Mouse (Mus musculus): ENCODE measurements at regions not wholly inside any gene's neighbourhood (a gene's known extent, or its start where the extent isn't known, plus 50 kb on each side); places are given as distances from the start of the nearest gene placed in this dataset.
A peak's percentile ranks its signal among the peaks of the same experiment; 100 is the strongest.
"Not testable (repeated sequence)": the region's sequence is repeated elsewhere in the genome, so short reads cannot be mapped to it uniquely, and the experiment has no call there.

GRCm38 (mm10) chr12:97218445-97218844 is 1040.8 kb downstream of the Galc start:
- DNase-seq (ENCODE audit: low read depth, low spot score) = no peak

DNA sequence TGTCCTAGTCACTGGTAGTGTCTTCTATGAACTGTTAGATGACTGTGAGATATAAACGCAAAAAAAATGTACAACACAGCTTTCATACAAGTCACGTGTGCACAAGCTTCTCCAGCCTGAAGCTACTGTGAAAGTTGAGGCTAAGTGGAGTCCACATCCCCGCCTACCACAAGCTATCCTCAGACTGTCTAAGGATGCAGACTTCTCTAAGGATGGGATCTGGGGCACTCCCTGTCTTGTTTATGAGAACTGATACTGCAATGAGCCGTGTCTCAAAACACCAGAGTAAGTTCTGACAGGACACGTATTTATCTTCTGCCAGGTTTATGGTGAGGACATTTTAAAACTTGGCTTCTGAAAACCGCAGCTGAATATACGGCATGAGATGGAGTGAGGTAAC is 1041.7 kb downstream of the Galc start:
- no peak for DNase-seq (ENCODE audit: low read depth, low spot score)

DNA sequence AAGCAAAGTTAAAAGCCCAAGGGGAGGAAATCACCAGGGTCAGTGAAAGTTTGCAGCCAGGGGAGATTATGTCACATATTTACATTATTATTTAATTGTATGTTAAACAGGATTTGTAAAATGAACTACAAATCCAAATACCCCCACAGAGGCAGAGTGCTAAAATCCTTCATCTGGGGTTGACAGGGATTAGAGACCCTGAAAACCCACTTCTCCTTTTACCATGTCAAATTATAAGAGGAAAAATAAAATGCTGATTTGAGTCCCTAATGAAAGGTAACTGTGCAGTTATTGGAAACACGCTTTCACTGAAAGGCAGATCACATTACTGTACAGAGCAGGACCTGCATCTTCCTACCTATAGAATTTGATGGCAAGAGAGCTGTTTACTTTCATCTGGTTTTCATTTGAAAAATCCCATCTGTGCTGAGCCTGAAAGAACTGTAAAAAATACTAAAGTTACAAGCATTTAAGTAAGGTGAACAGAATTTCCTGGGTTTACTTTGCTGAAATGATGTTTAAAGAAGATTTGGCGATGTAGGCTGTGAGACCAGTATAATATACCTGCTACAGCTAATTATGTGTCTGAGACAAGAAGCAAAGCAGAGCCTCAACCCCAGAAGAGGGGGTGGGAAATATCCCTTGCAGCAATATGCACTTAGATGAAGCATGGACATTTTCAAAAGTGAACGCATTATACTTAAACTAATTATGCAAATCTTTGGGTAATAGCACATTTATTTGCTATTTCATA is 1055.4 kb downstream of the Galc start:
- no peak for DNase-seq (ENCODE audit: low read depth, low spot score)

DNA sequence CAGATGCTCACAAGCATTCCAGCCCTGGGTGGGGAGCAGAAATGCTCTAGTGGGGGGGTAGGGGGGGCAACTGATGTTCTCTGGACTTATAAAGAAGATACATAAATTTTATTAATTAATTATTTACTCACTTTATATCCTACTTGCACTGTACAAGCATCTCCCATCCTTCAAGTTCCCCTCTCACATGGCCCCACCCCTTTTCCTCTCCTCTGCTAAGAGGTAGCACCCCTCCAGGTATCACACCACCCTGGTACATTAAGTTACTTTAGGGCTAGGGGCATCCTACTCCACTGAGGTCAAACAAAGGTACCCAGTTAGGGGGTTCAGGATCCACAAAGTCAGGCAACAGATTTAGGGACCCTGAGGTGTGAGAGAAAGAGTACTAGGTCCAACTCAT is 1097.4 kb downstream of the Galc start:
- DNase-seq (ENCODE audit: low read depth, low spot score) = no peak

DNA sequence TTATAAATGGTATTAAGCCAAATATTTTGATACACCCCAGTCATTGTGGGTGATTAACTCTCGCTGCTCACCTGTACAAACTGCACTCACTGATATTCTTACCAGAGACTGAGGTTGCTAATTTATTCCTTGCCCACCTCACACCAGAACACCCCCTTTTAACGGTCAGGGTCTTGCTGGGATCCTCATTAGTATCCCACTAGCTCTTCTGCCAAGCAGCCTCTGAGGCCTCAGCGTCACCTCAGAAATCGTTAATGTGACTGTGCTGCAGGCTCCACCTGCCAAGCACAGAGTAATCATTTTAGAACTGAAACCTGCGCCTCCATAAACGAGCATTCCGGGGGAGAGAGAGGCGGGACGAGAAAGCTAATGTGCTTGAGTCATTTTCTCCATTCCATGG is 1097.8 kb downstream of the Galc start:
- no peak for DNase-seq (ENCODE audit: low read depth, low spot score)

GRCm38 (mm10) chr12:97158332-97158731 is 1100.9 kb downstream of the Galc start:
- DNase-seq (ENCODE audit: low read depth, low spot score) = no peak

DNA sequence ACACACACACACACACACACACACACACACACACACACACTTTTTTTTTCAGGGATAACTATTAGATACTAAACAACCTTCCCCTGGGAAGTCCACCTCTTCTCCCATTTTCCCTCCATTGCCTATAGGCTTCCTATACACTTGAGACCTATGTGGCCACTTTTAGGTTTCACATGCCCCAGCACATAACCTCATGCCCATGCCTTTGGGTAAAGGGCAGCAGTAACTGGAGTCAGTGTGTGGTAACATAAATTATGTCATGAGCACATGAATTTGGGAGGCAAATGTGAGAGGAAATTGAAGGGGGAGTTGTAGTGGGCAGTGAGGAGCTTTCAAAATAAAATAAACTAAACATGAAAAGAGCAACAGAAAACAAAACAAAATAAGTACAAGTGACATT is 1101.5 kb downstream of the Galc start:
- DNase-seq (ENCODE audit: low read depth, low spot score) = no peak

DNA sequence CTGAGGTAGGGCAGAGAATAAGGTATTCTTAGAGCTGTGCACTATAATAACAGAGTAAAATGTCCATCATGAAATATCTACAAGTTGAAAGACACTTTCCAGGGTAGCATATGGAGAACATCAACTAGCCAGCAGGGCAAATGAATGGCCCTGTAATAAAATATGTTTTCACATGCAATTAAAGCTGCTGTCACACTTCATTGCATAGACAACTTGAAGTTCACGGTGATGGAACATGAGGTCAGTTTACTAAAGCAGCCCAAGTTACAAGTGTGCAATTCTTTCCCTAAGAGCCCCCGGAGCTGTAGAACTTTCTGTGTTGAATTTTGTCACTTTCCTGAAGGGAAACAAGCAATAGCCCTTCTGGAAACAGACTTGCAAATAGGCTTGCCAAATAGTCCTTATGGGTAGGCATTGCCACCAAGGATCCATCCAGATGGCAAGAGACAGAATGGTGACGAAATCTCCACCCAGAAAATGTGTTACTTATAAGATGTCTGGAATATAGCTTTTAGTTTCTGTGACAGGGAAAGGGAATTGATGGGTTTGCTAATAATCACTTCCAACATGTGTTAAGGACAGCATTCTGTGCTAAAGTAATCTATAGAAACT is 1102.7 kb downstream of the Galc start:
- no peak for DNase-seq (ENCODE audit: low read depth, low spot score)

DNA sequence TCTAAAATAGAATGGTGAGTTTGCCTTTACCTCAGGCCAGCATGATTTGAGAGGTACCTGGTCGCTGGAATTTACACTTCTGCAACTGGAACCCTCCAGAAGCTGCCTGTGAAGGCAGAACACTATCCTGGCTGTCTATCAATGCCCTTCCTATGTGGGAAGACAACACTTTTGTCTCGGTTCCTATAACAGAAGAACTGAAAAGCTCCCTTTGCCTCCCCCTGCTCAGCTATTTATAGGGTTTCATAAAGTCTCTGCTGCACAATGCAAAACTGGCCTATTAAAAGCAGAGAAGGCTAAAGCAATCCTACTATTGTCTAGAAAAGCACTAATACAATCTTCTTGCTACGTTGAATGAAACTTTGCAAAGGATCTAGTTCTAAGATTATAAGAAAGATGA is 1116.5 kb downstream of the Galc start:
- DNase-seq (ENCODE audit: low read depth, low spot score) = no peak

- DNase-seq (ENCODE audit: low read depth, low spot score) = no peak
Measured at GRCm38 (mm10) chr12:97137924-97138323, 1121.3 kb downstream of the Galc start.

GRCm38 (mm10) chr12:97130276-97130675 is 1129.0 kb downstream of the Galc start:
- peak; percentile 30 for DNase-seq (ENCODE audit: low read depth, low spot score)

DNA sequence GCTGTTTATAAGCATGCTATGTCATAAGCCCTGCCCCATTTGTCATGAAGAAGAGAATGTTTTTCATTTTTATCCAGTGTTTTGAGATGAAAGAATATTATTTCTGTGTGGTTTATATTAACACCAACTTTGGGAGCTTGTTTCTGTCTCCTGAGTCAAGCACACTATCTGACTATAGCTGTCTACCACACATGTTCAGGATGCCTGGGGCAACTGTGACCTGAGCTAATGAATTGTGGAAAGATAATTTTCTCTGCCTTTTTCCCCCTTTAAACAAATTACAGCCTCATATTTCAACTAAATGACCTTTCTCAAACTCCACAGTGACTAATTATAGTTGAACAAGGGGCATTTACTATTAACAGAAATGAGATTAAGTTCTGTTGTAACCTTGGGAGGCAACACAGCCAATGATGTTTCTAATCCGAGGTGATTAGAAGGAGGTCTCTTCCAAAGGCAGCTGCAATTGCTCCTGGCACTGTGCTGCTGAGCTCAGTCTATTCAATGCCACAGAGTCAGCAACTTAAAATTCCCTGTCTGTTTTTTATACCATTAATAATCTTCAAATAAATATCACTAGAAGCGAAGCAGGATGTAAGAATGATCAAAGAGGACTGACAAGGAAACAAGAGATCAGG is 1168.6 kb downstream of the Galc start:
- no peak for DNase-seq (ENCODE audit: low read depth, low spot score)

GRCm38 (mm10) chr12:97061352-97061895 is 1197.8 kb downstream of the Galc start:
- DNase-seq (ENCODE audit: low read depth, low spot score) = not testable (repeated sequence)

GRCm38 (mm10) chr12:97047674-97048073 is 1211.6 kb downstream of the Galc start:
- DNase-seq (ENCODE audit: low read depth, low spot score) = peak; percentile 32

Measured in A20 (cell line).